Mouse (Mus musculus) kidney, embryonic 15.5 days (tissue): ENCODE measurements around the gene Was. TPM values are rescaled to one million over a fixed set of nuclear protein-coding genes. Genes with fewer than 3 reads are reported as not detected.
"Not testable (repeated sequence)": the region's sequence is repeated elsewhere in the genome, so short reads cannot be mapped to it uniquely, and the experiment has no call there.

Source experiments
- ATAC-seq: fragments of 200-750 bp; cut with Nextera tagmentation; replicated peaks from 2 replicates; pipeline ENCODE4 v1.8.0; 2017; ENCODE audit warnings: moderate TSS enrichment; ENCODE audit not compliant: low FRiP score
- H3K27ac ChIP-seq: fragments of 300-500 bp; sonication (generic); 2 replicates; pipeline ENCODE4 v1.5.1; 2015; ENCODE audit warnings: mild to moderate bottlenecking, inconsistent platforms
- H3K27me3 ChIP-seq: fragments of 300-500 bp; sonication (generic); 2 replicates; pipeline ENCODE4 v1.6.1; 2015; ENCODE audit warnings: inconsistent platforms
- H3K36me3 ChIP-seq: fragments of 300-500 bp; sonication (generic); 2 replicates; pipeline ENCODE4 v1.6.1; 2015; ENCODE audit warnings: inconsistent platforms
- H3K4me1 ChIP-seq: fragments of 300-500 bp; sonication (generic); 2 replicates; pipeline ENCODE4 v1.6.1; 2015; ENCODE audit warnings: inconsistent platforms
- H3K4me2 ChIP-seq: fragments of 300-500 bp; sonication (generic); 2 replicates; pipeline ENCODE4 v1.6.1; 2015; ENCODE audit warnings: moderate library complexity, mild to moderate bottlenecking, inconsistent platforms
- H3K4me3 ChIP-seq: fragments of 300-500 bp; sonication (generic); replicated peaks from 2 replicates; pipeline ENCODE4 v1.5.1; 2015; ENCODE audit warnings: mild to moderate bottlenecking, inconsistent platforms
- H3K9ac ChIP-seq: fragments of 300-500 bp; sonication (generic); 2 replicates; pipeline ENCODE4 v1.6.1; 2015; ENCODE audit warnings: mild to moderate bottlenecking, inconsistent platforms
- H3K9me3 ChIP-seq: fragments of 300-500 bp; sonication (generic); replicated peaks from 2 replicates; pipeline ENCODE4 v1.6.1; 2016; ENCODE audit warnings: inconsistent platforms
- WGBS: fragments of 180-500 bp; shearing (Covaris S2); methylation state at CpG from one replicate; pipeline ENCODE4 v1.1.7; 2015; ENCODE audit warnings: mixed read lengths; 5-methylcytosine and 5-hydroxymethylcytosine counted together
- polyA plus RNA-seq: library from polyadenylated mRNA; unstranded; fragments of >200 nt; fragmentation: Nextera tagmentation; extraction: Ambion mirVana; gene quantifications from 2 replicates; pipeline ENCODE4 v1.2.1, GENCODE M21; 2015

The Was gene
- polyA plus RNA-seq, 1 experiment from 2014 or later, result 0.23 TPM

GRCm38 (mm10) chrX:8051044-8051781 lies 39.1 kb downstream of the Was start:
- not testable (repeated sequence) for H3K9me3 ChIP-seq, H3K36me3 ChIP-seq, H3K4me3 ChIP-seq, H3K27me3 ChIP-seq, H3K27ac ChIP-seq, H3K4me2 ChIP-seq, H3K9ac ChIP-seq, H3K4me1 ChIP-seq, ATAC-seq
- WGBS, result 88% methylated on average over 8 of the region's 8 CpGs

- no peaks in the 10 kb centered on the region for H3K36me3 ChIP-seq
- no peak overlapping the region for H3K27ac ChIP-seq
- H3K9me3 ChIP-seq, result no peaks in the 10 kb centered on the region
- no peak for ATAC-seq
- WGBS, result 61% methylated on average over 1 of the region's 1 CpGs
- no peak overlapping the region for H3K4me3 ChIP-seq
- H3K4me1 ChIP-seq, result no peaks in the 10 kb centered on the region
- H3K9ac ChIP-seq, result no peak overlapping the region
- H3K27me3 ChIP-seq, result no peaks in the 10 kb centered on the region
- H3K4me2 ChIP-seq, result no peak overlapping the region
These were observed 57.3 kb downstream of the Was start for GRCm38 (mm10) chrX:8033009-8033408.

Other genes with a start within 250 kb of the Was start
- gene Otud5, start 249.1 kb downstream of the Was start, polyA plus RNA-seq, result 40.0 and 44.8 TPM in 2 replicates
- gene Pim2, start 212.2 kb downstream of the Was start, polyA plus RNA-seq, result 9.7 and 10.8 TPM in 2 replicates
- 33.7 and 35.8 TPM in 2 replicates for gene Slc35a2, start 206.5 kb downstream of the Was start, polyA plus RNA-seq
- 116 and 119 TPM in 2 replicates for gene Pqbp1, start 191.2 kb downstream of the Was start, polyA plus RNA-seq
- 168 and 171 TPM in 2 replicates for gene Timm17b, start 191.1 kb downstream of the Was start, polyA plus RNA-seq
- not detected in 2 replicates for gene Gm10491, start 182.7 kb downstream of the Was start, polyA plus RNA-seq
- not detected in 2 replicates for gene Gm10490, start 181.0 kb downstream of the Was start, polyA plus RNA-seq
- 1.7 and 7.7 TPM in 2 replicates for gene Pcsk1n, start 170.7 kb downstream of the Was start, polyA plus RNA-seq
- gene Eras, start 161.9 kb downstream of the Was start, polyA plus RNA-seq, result not detected in 2 replicates
- 49.2 and 59.6 TPM in 2 replicates for gene Hdac6, start 142.6 kb downstream of the Was start, polyA plus RNA-seq
- gene Gata1, start 112.4 kb downstream of the Was start, polyA plus RNA-seq, result 1.2 and 2.3 TPM in 2 replicates
- 0.35 TPM in 1 of 2 replicates, not detected in the other for gene Glod5, start 72.0 kb downstream of the Was start, polyA plus RNA-seq
- 69.0 and 69.5 TPM in 2 replicates for gene Suv39h1, start 15.7 kb downstream of the Was start, polyA plus RNA-seq
- 22.7 and 29.3 TPM in 2 replicates for gene Wdr13, start 42.4 kb upstream of the Was start, polyA plus RNA-seq
- gene Rbm3, start 55.4 kb upstream of the Was start, polyA plus RNA-seq, result 490 and 492 TPM in 2 replicates
- gene Tbc1d25, start 85.7 kb upstream of the Was start, polyA plus RNA-seq, result 12.1 and 12.2 TPM in 2 replicates
- gene Ebp, start 103.0 kb upstream of the Was start, polyA plus RNA-seq, result 34.1 and 36.9 TPM in 2 replicates
- gene Porcn, start 116.0 kb upstream of the Was start, polyA plus RNA-seq, result 6.8 and 8.1 TPM in 2 replicates
- 39.7 and 40.4 TPM in 2 replicates for gene Ftsj1, start 161.9 kb upstream of the Was start, polyA plus RNA-seq
- 1.4 and 3.4 TPM in 2 replicates for gene Slc38a5, start 180.6 kb upstream of the Was start, polyA plus RNA-seq
- not detected in 2 replicates for gene Ssxb10, start 236.9 kb upstream of the Was start, polyA plus RNA-seq